Mouse (Mus musculus): ENCODE measurements around the gene Taok2. TPM values are rescaled to one million over a fixed set of nuclear protein-coding genes. Genes with fewer than 3 reads are reported as not detected.

Taok2 gene
- polyA plus RNA-seq, 1 experiment from 2014 or later: 8.7 TPM

GRCm38 (mm10) chr7:126845516-126845915 lies 39.0 kb downstream of the Taok2 start:
- Histone ChIP-seq H3K4me1 (ENCODE audit: insufficient read depth) (peaks cover 6% of the 10 kb centered on the region; the same call in 1 of the 2 replicates), H3K9me3 (ENCODE audit: low read length) (no peaks in the 10 kb centered on the region), H3K27me3 (ENCODE audit: insufficient read depth, low read length) (peaks cover 40% of the 10 kb centered on the region), H3K9ac (replicated peaks) (no peak overlapping the region), H3K36me3 (replicated peaks; ENCODE audit: insufficient read depth, low read length) (no peaks in the 10 kb centered on the region), H3K4me3 (ENCODE audit: low read depth, low read length) (no peak overlapping the region), H3K4me2 (ENCODE audit: low read depth, low read length) (no peak overlapping the region), H3K27ac (ENCODE audit: low read depth) (no peak overlapping the region)
- TF ChIP-seq EP300 (IDR thresholded peaks at IDR 0.05; ENCODE audit: low read depth) (no peak), CTCF (IDR thresholded peaks at IDR 0.05; ENCODE audit: low read depth) (no peak)
- ATAC-seq: no peak
- 83% methylated on average over 2 of the region's 2 CpGs for WGBS (ENCODE audit: insufficient replicate concordance)
- DNase-seq: no peak

GRCm38 (mm10) chr7:126843276-126843675 lies 41.2 kb downstream of the Taok2 start:
- peaks cover 6% of the 10 kb centered on the region; the same call in 1 of the 2 replicates for H3K4me1 ChIP-seq (ENCODE audit: insufficient read depth)
- H3K4me2 ChIP-seq (ENCODE audit: low read depth, low read length): no peak overlapping the region
- no peaks in the 10 kb centered on the region for H3K9me3 ChIP-seq (ENCODE audit: low read length)
- TF ChIP-seq EP300 (IDR thresholded peaks at IDR 0.05; ENCODE audit: low read depth) (no peak), CTCF (IDR thresholded peaks at IDR 0.05; ENCODE audit: low read depth) (no peak)
- DNase-seq: no peak
- peaks cover 22% of the 10 kb centered on the region for H3K27me3 ChIP-seq (ENCODE audit: insufficient read depth, low read length)
- 67% methylated on average over 9 of the region's 9 CpGs for WGBS (ENCODE audit: insufficient replicate concordance)
- H3K27ac ChIP-seq (ENCODE audit: low read depth): no peak overlapping the region
- H3K4me3 ChIP-seq (ENCODE audit: low read depth, low read length): no peak overlapping the region
- no peak overlapping the region for H3K9ac ChIP-seq (replicated peaks)
- H3K36me3 ChIP-seq (replicated peaks; ENCODE audit: insufficient read depth, low read length): no peaks in the 10 kb centered on the region
- no peak for ATAC-seq

- no peak overlapping the region for H3K27ac ChIP-seq (ENCODE audit: low read depth)
- TF ChIP-seq CTCF (IDR thresholded peaks at IDR 0.05; ENCODE audit: low read depth) (no peak), EP300 (IDR thresholded peaks at IDR 0.05; ENCODE audit: low read depth) (no peak)
- WGBS (ENCODE audit: insufficient replicate concordance): 90% methylated on average over 1 of the region's 1 CpGs
- no peak overlapping the region for H3K9ac ChIP-seq (replicated peaks)
- H3K4me1 ChIP-seq (ENCODE audit: insufficient read depth): peaks cover 11% of the 10 kb centered on the region; the same call in 1 of the 2 replicates
- H3K4me3 ChIP-seq (ENCODE audit: low read depth, low read length): no peak overlapping the region
- H3K4me2 ChIP-seq (ENCODE audit: low read depth, low read length): no peak overlapping the region
- H3K36me3 ChIP-seq (replicated peaks; ENCODE audit: insufficient read depth, low read length): no peaks in the 10 kb centered on the region
- DNase-seq: no peak
- no peaks in the 10 kb centered on the region for H3K9me3 ChIP-seq (ENCODE audit: low read length)
- no peak for ATAC-seq
- H3K27me3 ChIP-seq (ENCODE audit: insufficient read depth, low read length): peaks cover 7% of the 10 kb centered on the region; the same call in 1 of the 2 replicates
Observed at GRCm38 (mm10) chr7:126833294-126833693, 51.2 kb downstream of the Taok2 start.

- no peaks in the 10 kb centered on the region for H3K36me3 ChIP-seq (replicated peaks; ENCODE audit: insufficient read depth, low read length)
- TF ChIP-seq EP300 (IDR thresholded peaks at IDR 0.05; ENCODE audit: low read depth): no peak
- TF ChIP-seq CTCF (IDR thresholded peaks at IDR 0.05; ENCODE audit: low read depth): peak; percentile 92
- ATAC-seq: peak; percentile 91
- H3K27ac ChIP-seq (ENCODE audit: low read depth): no peak overlapping the region
- peak overlapping the region; percentile 30; the same call in 1 of the 2 replicates for H3K4me3 ChIP-seq (ENCODE audit: low read depth, low read length)
- H3K27me3 ChIP-seq (ENCODE audit: insufficient read depth, low read length): peaks cover 8% of the 10 kb centered on the region; the same call in 1 of the 2 replicates
- H3K9me3 ChIP-seq (ENCODE audit: low read length): no peaks in the 10 kb centered on the region
- WGBS (ENCODE audit: insufficient replicate concordance): under 1% methylated on average over 21 of the region's 21 CpGs
- H3K4me1 ChIP-seq (ENCODE audit: insufficient read depth): peaks cover 11% of the 10 kb centered on the region; the same call in 1 of the 2 replicates
- peak overlapping the region; percentile 51; the same call in 1 of the 2 replicates for H3K9ac ChIP-seq (replicated peaks)
- DNase-seq: peak; percentile 87
- H3K4me2 ChIP-seq (ENCODE audit: low read depth, low read length): peak overlapping the region; percentile 65
Observed at GRCm38 (mm10) chr7:126832036-126832598, 52.4 kb downstream of the Taok2 start.

GRCm38 (mm10) chr7:126831539-126831938 lies 53.0 kb downstream of the Taok2 start, which contains the start of gene 4930451I11Rik:
4930451I11Rik (minus strand) TSS chr7:126831639.
- ATAC-seq: no peak

GRCm38 (mm10) chr7:126825952-126826351 lies 58.6 kb downstream of the Taok2 start:
- Histone ChIP-seq H3K4me2 (ENCODE audit: low read depth, low read length) (no peak overlapping the region), H3K27ac (ENCODE audit: low read depth) (no peak overlapping the region), H3K27me3 (ENCODE audit: insufficient read depth, low read length) (peaks cover 37% of the 10 kb centered on the region), H3K9me3 (ENCODE audit: low read length) (no peaks in the 10 kb centered on the region), H3K36me3 (replicated peaks; ENCODE audit: insufficient read depth, low read length) (no peaks in the 10 kb centered on the region), H3K4me1 (ENCODE audit: insufficient read depth) (no peaks in the 10 kb centered on the region), H3K4me3 (ENCODE audit: low read depth, low read length) (no peak overlapping the region), H3K9ac (replicated peaks) (no peak overlapping the region)
- WGBS (ENCODE audit: insufficient replicate concordance): 62% methylated on average over 5 of the region's 5 CpGs
- DNase-seq (no peak), ATAC-seq (no peak)
- TF ChIP-seq CTCF (IDR thresholded peaks at IDR 0.05; ENCODE audit: low read depth) (no peak), EP300 (IDR thresholded peaks at IDR 0.05; ENCODE audit: low read depth) (no peak)

More at GRCm38 (mm10) chr7:126831539-126831938, 53.0 kb downstream of the Taok2 start, which contains the start of gene 4930451I11Rik:
- Histone ChIP-seq H3K4me1 (ENCODE audit: insufficient read depth) (peaks cover 8% of the 10 kb centered on the region; the same call in 1 of the 2 replicates), H3K4me3 (ENCODE audit: low read depth, low read length) (peak within 1 kb of the TSS; percentile 30; the same call in 1 of the 2 replicates), H3K4me2 (ENCODE audit: low read depth, low read length) (peak within 1 kb of the TSS; percentile 65), H3K36me3 (replicated peaks; ENCODE audit: insufficient read depth, low read length) (no peaks in the 10 kb centered on the region), H3K27ac (ENCODE audit: low read depth) (no peak within 1 kb of the TSS), H3K9ac (replicated peaks) (peak within 1 kb of the TSS; percentile 51; the same call in 1 of the 2 replicates), H3K9me3 (ENCODE audit: low read length) (no peaks in the 10 kb centered on the region), H3K27me3 (ENCODE audit: insufficient read depth, low read length) (peaks cover 8% of the 10 kb centered on the region; the same call in 1 of the 2 replicates)
- no peak for TF ChIP-seq EP300 (IDR thresholded peaks at IDR 0.05; ENCODE audit: low read depth)
- no peak for TF ChIP-seq CTCF (IDR thresholded peaks at IDR 0.05; ENCODE audit: low read depth)
- 61% methylated on average over 5 of the region's 5 CpGs for WGBS (ENCODE audit: insufficient replicate concordance)
- no peak for DNase-seq

Measured in liver, postnatal 0 days (tissue).